Mouse (Mus musculus): ENCODE data around the gene Med12l.

- no peak for TF ChIP-seq CTCF (IDR thresholded peaks at IDR 0.05; ENCODE audit: low read depth, low read length)
- no peak for TF ChIP-seq POLR2A (IDR thresholded peaks at IDR 0.05; ENCODE audit: extremely low read depth, insufficient read depth, low read length)
Measured at GRCm38 (mm10) chr3:59157048-59157447, 151.4 kb downstream of the Med12l start.

Data from liver, adult 2 months (tissue).